Mouse (Mus musculus) CH12.LX (cell line): ENCODE data around the gene 4930562C15Rik.

Experiments
- MAFK ChIP-seq: IDR thresholded peaks from 2 replicates; pipeline ENCODE4 v1.6.1; 2011; ENCODE audit warnings: low read length, improper control_type of control experiment; ENCODE audit not compliant: insufficient replicate concordance
- POLR2A ChIP-seq: IDR thresholded peaks from 2 replicates; pipeline ENCODE4 v1.6.1; 2011; ENCODE audit warnings: low read depth, mild to moderate bottlenecking, improper control_type of control experiment, low read length
- RAD21 ChIP-seq: IDR thresholded peaks from 2 replicates; pipeline ENCODE4 v1.6.1; 2011; ENCODE audit warnings: low read depth, mild to moderate bottlenecking, low read length, improper control_type of control experiment, moderate library complexity
- USF1 ChIP-seq: IDR thresholded peaks from 2 replicates; pipeline ENCODE4 v1.6.1; 2014; ENCODE audit warnings: low read depth, mild to moderate bottlenecking, inconsistent platforms, low read length, improper control_type of control experiment

DNA sequence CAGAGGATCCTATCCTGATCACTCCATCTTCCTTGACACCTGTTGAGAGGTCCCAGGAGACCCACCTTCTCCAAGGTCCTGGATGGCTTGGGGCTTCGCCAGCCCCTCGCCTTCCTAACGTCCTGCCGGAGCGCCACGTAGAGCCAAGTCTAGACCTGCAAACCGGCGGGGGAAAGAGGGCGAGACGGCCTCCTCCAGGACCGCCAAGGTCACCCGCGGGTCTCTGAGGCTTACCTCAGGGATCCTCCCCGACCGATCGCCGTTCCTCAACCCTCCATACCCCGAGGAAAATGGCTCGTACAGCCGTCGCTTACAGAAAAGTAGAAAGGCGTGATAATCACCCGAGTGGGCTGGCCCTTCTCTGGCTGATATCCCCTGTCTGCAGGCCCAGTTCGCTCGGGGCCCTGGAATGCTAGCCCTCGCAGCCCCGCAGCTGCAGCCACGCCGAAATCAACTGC lies 45.9 kb upstream of the 4930562C15Rik start:
- TF ChIP-seq MAFK (no peak), POLR2A (no peak), USF1 (no peak), RAD21 (no peak)
